Mouse (Mus musculus) liver, embryonic 11.5 days (tissue): ENCODE results near the gene Gm6588. TPM values are rescaled to one million over a fixed set of nuclear protein-coding genes. Genes with fewer than 3 reads are reported as not detected.

ENCODE experiments used
- ATAC-seq: fragments of 200-750 bp; cut with Nextera tagmentation; replicated peaks from 2 replicates; pipeline ENCODE4 v1.8.0; 2017; ENCODE audit warnings: moderate number of reproducible peaks, mild to moderate bottlenecking, moderate TSS enrichment, moderate library complexity; ENCODE audit not compliant: low FRiP score
- DNase-seq: peaks from one replicate; pipeline ENCODE4 v3.0.0-alpha.2; 2017; ENCODE audit warnings: low spot score
- H3K27ac ChIP-seq: fragments of 300-500 bp; sonication (generic); 2 replicates; pipeline ENCODE4 v1.5.1; 2014; ENCODE audit warnings: mild to moderate bottlenecking, low read depth, low read length, control low read depth
- H3K27me3 ChIP-seq: fragments of 300-500 bp; sonication (generic); replicated peaks from 2 replicates; pipeline ENCODE4 v1.6.1; 2014; ENCODE audit warnings: low read length, mixed read lengths; ENCODE audit not compliant: control insufficient read depth, insufficient read depth
- H3K36me3 ChIP-seq: fragments of 300-500 bp; sonication (generic); 2 replicates; pipeline ENCODE4 v1.6.1; 2014; ENCODE audit warnings: mild to moderate bottlenecking, low read length, moderate library complexity, mixed read lengths; ENCODE audit not compliant: control insufficient read depth, insufficient read depth
- H3K4me1 ChIP-seq: fragments of 300-500 bp; sonication (generic); replicated peaks from 2 replicates; pipeline ENCODE4 v1.6.1; 2014; ENCODE audit warnings: low read length, mixed read lengths; ENCODE audit not compliant: control insufficient read depth, insufficient read depth
- H3K4me2 ChIP-seq: fragments of 300-500 bp; sonication (generic); 2 replicates; pipeline ENCODE4 v1.6.1; 2014; ENCODE audit warnings: mild to moderate bottlenecking, control low read depth, moderate library complexity
- H3K4me3 ChIP-seq: fragments of 300-500 bp; sonication (generic); 2 replicates; pipeline ENCODE4 v1.5.1; 2014; ENCODE audit warnings: low read depth, low read length, control low read depth
- H3K9ac ChIP-seq: fragments of 300-500 bp; sonication (generic); 2 replicates; pipeline ENCODE4 v1.6.1; 2014; ENCODE audit warnings: low read depth, low read length, control low read depth
- H3K9me3 ChIP-seq: fragments of 300-500 bp; sonication (generic); 2 replicates; pipeline ENCODE4 v1.6.1; 2016; ENCODE audit warnings: low read length, inconsistent platforms, mixed read lengths; ENCODE audit not compliant: control insufficient read depth
- WGBS: fragments of 180-500 bp; shearing (Covaris S2); extraction: QIAGEN DNeasy Blood & Tissue Kit; methylation state at CpG from one replicate; pipeline ENCODE4 v1.1.7; 2014; 5-methylcytosine and 5-hydroxymethylcytosine counted together
- polyA plus RNA-seq: library from polyadenylated mRNA; unstranded; fragments of >200 nt; fragmentation: Nextera tagmentation; extraction: Ambion mirVana; gene quantifications from 2 replicates; pipeline ENCODE4 v1.2.1, GENCODE M21; 2014

Gene Gm6588
- polyA plus RNA-seq, 1 experiment from 2014 or later = not detected

DNA sequence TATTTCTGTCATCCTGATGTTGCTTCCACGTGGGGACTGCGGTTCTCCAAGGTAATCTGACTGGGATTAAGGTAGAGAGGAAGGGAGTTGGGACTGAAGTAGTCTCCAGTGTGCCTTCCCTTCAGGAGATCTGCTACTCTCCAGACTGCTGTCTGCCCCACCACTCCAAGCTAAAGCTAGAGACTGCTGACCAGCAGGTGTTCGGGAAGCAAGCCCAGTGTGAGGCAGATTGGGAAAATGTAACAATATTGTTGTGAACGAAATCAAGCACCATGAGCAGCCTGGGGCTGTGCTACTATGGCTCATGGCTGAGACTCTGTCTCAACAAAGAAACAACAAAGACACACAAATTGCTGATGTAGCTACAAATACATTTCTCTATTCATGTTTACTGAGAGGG lies 31.2 kb upstream of the Gm6588 start:
- H3K4me3 ChIP-seq = no peak overlapping the region
- DNase-seq = no peak

DNA sequence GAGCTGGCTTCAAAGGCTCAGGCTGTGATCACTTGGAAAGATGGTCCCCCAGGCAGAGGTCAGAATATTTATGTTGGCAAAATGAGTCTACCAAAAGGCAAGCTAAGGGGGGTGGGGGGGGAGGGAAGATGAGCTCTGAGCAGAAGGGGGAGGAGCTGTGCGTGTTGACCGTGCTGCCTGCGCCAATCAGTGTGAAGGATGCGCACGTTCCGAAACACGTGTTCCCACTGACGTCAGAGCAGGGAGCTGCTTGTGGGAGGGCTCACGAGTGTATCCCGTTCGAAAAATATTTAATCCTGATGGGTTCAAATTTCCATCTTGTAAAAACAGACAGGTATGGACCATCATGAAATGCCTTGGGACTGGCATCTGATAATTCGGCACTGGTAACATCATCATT lies 29.7 kb upstream of the Gm6588 start:
- WGBS = 38% methylated on average over 12 of the region's 12 CpGs
- Histone ChIP-seq H3K27me3 (peaks cover 11% of the 10 kb centered on the region), H3K4me2 (no peak overlapping the region)

More for the DNA sequence above, 31.2 kb upstream of the Gm6588 start:
- WGBS = 57% methylated on average over 4 of the region's 4 CpGs
- Histone ChIP-seq H3K27ac (no peak overlapping the region), H3K4me2 (no peak overlapping the region), H3K9ac (no peak overlapping the region), H3K9me3 (no peaks in the 10 kb centered on the region), H3K4me1 (no peaks in the 10 kb centered on the region), H3K36me3 (no peaks in the 10 kb centered on the region), H3K27me3 (no peaks in the 10 kb centered on the region; the same call in none of the 2 replicates)
- no peak for ATAC-seq

DNA sequence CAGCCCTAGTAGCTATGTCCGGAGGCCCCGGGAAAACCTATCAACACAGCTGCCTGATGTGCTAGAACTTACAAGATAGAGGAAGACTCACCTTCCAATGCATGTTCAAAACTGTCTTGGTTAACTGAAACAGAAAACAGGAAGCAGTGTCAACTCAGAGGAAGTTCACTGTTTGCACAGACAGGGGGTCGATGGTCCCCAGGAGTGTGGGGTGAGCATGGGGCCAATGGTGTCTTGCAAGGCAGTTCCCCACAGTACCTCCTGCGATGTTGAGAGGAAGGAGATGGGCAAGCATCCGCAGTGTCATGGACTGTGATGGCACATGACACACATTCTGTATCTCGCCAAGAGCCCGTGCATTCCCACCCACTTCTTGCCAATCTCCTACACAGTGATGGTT lies 22.6 kb upstream of the Gm6588 start:
- H3K9me3 ChIP-seq = no peaks in the 10 kb centered on the region
- DNase-seq (no peak), ATAC-seq (no peak)
- H3K4me3 ChIP-seq = no peak overlapping the region
- 59% methylated on average over 7 of the region's 7 CpGs for WGBS
- H3K4me2 ChIP-seq = no peak overlapping the region
- H3K27me3 ChIP-seq = peaks cover 34% of the 10 kb centered on the region
- H3K4me1 ChIP-seq = no peaks in the 10 kb centered on the region
- no peak overlapping the region for H3K27ac ChIP-seq
- H3K9ac ChIP-seq = no peak overlapping the region
- no peaks in the 10 kb centered on the region for H3K36me3 ChIP-seq

More for the DNA sequence above, 29.7 kb upstream of the Gm6588 start:
- no peaks in the 10 kb centered on the region for H3K36me3 ChIP-seq
- no peaks in the 10 kb centered on the region for H3K4me1 ChIP-seq
- no peak overlapping the region for H3K4me3 ChIP-seq
- no peak overlapping the region for H3K27ac ChIP-seq
- H3K9me3 ChIP-seq = no peaks in the 10 kb centered on the region
- no peak overlapping the region for H3K9ac ChIP-seq
- ATAC-seq (no peak; the same call in 1 of the 2 replicates), DNase-seq (no peak)

DNA sequence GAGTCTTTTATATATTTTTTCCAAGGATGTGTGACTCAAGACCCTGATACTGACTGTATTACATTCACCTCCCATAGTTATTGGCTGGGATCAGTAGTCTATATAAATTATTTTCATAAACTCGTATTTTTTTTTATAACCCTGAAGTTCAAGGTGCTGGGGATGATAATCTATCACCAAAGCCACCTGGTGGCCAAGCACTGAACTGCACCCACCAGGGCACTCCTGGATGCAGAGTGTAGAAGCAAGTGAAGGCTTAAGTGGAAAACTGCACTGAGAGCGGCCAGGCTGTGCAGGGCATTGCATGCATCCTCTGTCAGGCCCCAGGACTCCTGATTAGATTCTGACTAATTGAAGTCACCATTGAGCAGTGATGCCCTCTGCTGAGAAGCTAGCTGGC lies 21.9 kb upstream of the Gm6588 start:
- Histone ChIP-seq H3K36me3 (no peaks in the 10 kb centered on the region), H3K4me1 (no peaks in the 10 kb centered on the region), H3K27me3 (peaks cover 37% of the 10 kb centered on the region), H3K4me2 (no peak overlapping the region), H3K9me3 (no peaks in the 10 kb centered on the region), H3K4me3 (no peak overlapping the region), H3K27ac (no peak overlapping the region), H3K9ac (no peak overlapping the region)
- ATAC-seq (no peak), DNase-seq (no peak)
- WGBS = 41% methylated on average over 2 of the region's 2 CpGs

DNA sequence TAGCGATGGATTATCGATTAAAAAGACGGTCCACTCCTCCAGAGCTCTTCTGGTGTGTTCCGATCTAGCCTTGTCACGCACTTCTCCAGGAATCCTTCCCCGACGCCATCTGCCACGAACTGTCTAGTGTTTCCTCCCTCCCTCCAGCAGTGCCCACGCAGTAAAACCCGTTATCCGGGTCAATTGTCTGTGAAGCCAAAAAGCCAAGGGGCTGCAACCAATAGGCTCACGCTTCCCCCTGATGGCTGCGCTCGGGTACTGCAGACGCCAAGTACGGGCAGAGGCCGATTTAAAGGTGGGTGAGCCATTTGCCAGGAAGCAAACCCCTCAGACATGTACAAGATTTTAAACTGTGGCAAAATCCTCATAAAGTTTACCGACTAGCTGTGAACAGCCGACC lies 20.3 kb upstream of the Gm6588 start:
- Histone ChIP-seq H3K36me3 (no peaks in the 10 kb centered on the region), H3K27me3 (peaks cover 31% of the 10 kb centered on the region), H3K9me3 (no peaks in the 10 kb centered on the region), H3K9ac (no peak overlapping the region), H3K4me3 (no peak overlapping the region), H3K27ac (no peak overlapping the region), H3K4me1 (no peaks in the 10 kb centered on the region), H3K4me2 (no peak overlapping the region; the same call in 1 of the 2 replicates)
- DNase-seq (peak; percentile 55), ATAC-seq (no peak)
- 14% methylated on average over 19 of the region's 19 CpGs for WGBS

DNA sequence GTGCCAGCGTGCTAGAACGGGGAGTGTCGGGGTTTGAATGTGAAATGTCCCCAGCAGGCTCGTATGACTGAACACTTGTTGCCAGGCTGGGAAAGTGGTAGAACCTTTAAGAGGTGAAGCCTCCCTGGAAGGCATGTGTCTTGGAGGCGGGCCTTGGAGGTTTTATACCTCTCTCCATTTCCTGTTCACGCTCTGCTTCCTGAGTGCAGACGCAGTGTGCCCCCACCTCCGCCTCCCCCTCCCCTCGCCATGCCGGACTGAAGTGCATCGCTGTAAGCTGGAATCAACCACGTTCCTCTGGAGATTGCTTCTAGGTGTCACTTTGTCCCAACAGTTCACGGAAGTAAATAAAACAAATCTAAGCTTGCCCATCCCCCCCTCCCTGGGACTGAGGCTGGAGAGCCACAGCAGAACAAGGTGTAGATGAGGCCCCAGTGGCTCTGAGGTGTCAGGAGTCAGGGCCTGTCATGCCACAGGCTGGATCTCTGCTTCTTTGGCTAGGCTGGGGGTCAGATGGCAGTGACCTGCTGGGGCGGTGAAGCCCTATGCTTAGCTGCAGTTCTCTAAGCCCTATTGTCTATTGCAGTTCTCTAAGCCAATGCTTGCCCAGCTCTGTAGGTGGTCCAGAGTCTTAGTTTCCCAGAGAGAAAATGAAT lies 18.0 kb upstream of the Gm6588 start:
- DNase-seq (no peak), ATAC-seq (no peak)
- Histone ChIP-seq H3K9me3 (no peaks in the 10 kb centered on the region), H3K27me3 (peaks cover 17% of the 10 kb centered on the region; the same call in 1 of the 2 replicates), H3K27ac (no peak overlapping the region), H3K9ac (no peak overlapping the region), H3K4me2 (no peak overlapping the region), H3K36me3 (no peaks in the 10 kb centered on the region), H3K4me1 (no peaks in the 10 kb centered on the region), H3K4me3 (no peak overlapping the region)
- 38% methylated on average over 14 of the region's 14 CpGs for WGBS

DNA sequence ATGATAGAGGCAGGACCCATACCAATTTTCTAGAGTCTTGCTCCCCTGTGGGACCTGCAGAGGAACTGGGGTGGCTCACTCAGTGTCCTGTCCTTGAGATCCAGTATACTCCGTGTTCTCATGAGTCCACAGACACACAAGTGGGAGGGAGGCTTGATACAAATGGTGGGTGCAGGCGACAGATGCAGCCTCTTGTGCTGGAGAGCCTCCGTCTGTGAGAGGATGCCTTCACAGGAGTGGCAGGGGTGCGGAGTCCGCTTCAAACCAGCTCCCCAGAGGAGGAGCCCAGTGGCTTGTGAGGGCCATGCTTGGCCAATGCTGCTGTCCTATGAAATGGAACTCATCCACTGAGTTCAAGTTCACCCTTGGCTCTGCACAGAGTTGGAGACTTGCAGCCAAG lies 17.2 kb upstream of the Gm6588 start:
- no peaks in the 10 kb centered on the region for H3K4me1 ChIP-seq
- DNase-seq (no peak), ATAC-seq (no peak)
- H3K36me3 ChIP-seq = no peaks in the 10 kb centered on the region
- no peak overlapping the region for H3K4me3 ChIP-seq
- no peak overlapping the region for H3K4me2 ChIP-seq
- no peak overlapping the region for H3K27ac ChIP-seq
- H3K9ac ChIP-seq = no peak overlapping the region
- peaks cover 17% of the 10 kb centered on the region; the same call in 1 of the 2 replicates for H3K27me3 ChIP-seq
- H3K9me3 ChIP-seq = no peaks in the 10 kb centered on the region
- 67% methylated on average over 5 of the region's 5 CpGs for WGBS

DNA sequence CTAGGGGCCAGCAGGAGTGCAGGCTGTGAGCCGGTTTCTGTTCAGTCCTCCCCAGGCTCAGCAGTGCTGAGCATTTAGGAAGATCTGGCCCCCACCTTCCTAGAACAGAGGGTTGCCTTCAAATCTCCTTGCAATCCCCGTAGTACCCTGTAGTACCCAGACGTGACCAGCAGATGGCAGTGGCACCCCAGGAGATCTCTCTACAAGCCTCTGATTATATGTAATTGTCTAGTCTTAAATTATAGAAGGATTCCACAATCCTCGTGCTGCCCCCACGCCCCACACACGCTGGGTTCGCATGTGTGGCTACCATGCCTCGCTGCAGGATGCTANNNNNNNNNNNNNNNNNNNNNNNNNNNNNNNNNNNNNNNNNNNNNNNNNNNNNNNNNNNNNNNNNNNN lies 16.2 kb upstream of the Gm6588 start:
- no peaks in the 10 kb centered on the region for H3K9me3 ChIP-seq
- peak; percentile 72 for DNase-seq
- no peak for ATAC-seq
- H3K27me3 ChIP-seq = peaks cover 17% of the 10 kb centered on the region; the same call in 1 of the 2 replicates
- H3K9ac ChIP-seq = no peak overlapping the region
- H3K4me3 ChIP-seq = no peak overlapping the region
- H3K4me2 ChIP-seq = no peak overlapping the region
- H3K36me3 ChIP-seq = no peaks in the 10 kb centered on the region
- no peaks in the 10 kb centered on the region for H3K4me1 ChIP-seq
- H3K27ac ChIP-seq = no peak overlapping the region
- WGBS = under 1% methylated on average over 8 of the region's 8 CpGs

DNA sequence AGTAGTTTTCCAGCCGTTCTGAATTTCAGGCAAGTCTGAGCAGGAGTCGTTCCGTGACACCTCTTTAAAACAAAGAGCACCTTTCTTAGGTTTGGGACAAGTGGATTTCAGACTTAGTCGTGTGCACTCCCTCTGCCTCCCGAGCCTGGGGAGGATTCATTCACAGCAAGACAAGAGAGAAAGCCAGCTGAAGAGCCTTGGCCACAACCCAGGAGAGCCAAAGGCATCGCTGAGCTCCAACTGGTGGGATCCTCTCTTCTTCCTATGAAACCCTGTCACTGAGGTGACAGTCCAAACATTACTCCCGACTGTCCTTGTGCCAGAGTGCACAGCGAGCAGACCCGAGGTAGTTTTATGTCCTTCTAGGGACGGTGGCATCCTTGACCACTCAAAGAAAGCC lies 10.7 kb upstream of the Gm6588 start:
- H3K9me3 ChIP-seq = no peaks in the 10 kb centered on the region
- H3K36me3 ChIP-seq = no peaks in the 10 kb centered on the region
- H3K4me2 ChIP-seq = no peak overlapping the region
- H3K27me3 ChIP-seq = 0 out of 2 replicates have a peak, but pooled peaks cover 3% of the 10 kb centered on the region
- 56% methylated on average over 10 of the region's 10 CpGs for WGBS
- H3K27ac ChIP-seq = no peak overlapping the region
- no peak for DNase-seq
- H3K4me1 ChIP-seq = no peaks in the 10 kb centered on the region
- no peak overlapping the region for H3K4me3 ChIP-seq
- no peak for ATAC-seq
- H3K9ac ChIP-seq = no peak overlapping the region
